Mouse (Mus musculus) layer of hippocampus, adult 8-10 months (tissue): Measurements from ENCODE around the gene Hsd3b4. TPM values are rescaled to one million over a fixed set of nuclear protein-coding genes. Genes with fewer than 3 reads are reported as not detected.
"Not testable (repeated sequence)": the region's sequence is repeated elsewhere in the genome, so short reads cannot be mapped to it uniquely, and the experiment has no call there.

Experiments
- DNase-seq, 2 experiments: peaks; one replicate each; pipeline ENCODE4 v3.0.0; 2022; ENCODE audit warnings: low spot score in 2 of 2
- total RNA-seq, 4 experiments: library from RNA; stranded (reverse); gene quantifications; 2 replicates each; pipeline ENCODE4 v1.2.4; 2022

Gene Hsd3b4
- total RNA-seq: not detected

DNA sequence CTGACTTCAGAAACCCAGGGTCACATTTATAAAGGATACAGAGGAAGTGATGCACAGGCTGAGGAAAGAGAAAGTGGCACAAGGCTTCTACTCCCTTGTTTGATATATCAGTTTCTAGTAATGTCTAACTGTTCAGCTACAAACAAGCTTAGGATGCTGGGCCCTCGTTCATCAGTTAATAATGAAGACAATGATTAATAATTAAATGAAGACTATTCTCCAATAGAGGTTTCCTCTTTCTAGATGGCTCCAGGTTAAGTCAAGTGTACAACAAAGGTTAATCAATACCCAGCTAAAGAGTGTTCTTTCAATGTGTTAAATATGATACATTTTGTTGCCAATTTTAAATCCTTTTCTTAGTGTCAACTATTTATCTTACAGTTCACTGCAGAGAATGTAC lies at the start of gene Hsd3b4:
TSS of gene Hsd3b4 (minus strand) at position 101 of the 400 bp plus-strand sequence.
- DNase-seq: not testable (repeated sequence)

DNA sequence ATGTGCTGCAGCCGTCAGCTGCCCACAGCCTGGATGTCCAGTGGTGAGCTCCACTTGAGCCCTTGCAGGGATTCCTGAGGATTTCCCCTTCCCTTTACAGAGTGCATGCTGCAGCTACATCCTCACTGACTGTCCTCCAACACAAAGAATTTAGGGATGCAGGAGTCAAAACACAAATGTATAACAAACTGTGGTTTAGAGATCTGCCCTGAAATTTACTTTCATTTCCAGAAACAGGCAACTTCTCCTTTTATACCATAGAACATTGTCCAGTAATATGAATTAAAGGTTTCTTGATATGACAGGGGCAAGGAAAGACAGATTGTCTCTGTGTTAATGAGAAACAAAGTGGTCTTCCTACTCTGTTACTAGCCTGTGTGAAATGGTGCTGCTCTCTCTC lies 40.5 kb upstream of the Hsd3b4 start:
- DNase-seq: not testable (repeated sequence)

DNA sequence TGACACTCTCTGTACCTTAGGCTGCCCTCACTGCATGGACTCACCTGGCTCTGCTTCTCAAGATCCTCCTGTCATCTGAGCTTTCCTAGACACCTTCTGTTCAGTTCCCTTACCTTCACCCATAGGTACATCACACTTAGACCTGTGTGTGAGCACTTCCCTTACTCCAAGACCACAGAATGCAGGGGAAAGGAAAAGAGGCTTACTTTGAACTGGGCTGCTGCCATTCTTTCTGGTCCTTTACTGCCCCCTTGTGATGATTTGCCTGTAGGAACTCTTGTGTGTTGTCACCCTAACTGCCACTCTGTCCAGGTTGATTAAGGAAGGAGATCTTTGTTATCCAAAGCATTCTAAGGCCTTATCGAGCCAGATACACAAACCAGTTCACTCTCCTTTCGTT lies 39.9 kb upstream of the Hsd3b4 start:
- not testable (repeated sequence) for DNase-seq

DNA sequence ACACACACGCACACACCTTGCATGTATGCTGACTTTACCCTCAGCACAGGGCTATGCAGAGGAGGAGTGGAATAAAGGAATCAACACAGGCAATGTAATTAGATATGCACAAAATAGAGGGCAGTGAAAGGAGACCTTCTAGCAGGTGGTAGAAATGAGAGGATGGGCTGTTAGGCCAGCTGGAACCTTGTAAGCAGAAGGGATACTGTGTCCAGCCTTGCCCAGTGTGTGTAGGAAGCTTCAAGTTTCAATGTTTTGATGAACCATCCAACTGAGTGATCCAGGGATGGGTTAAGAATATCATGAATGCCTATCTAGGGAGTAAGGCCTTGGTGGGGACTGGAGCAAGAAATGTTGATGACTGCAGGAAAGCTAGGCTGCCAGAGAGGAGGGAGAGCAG lies 38.2 kb upstream of the Hsd3b4 start:
- DNase-seq: not testable (repeated sequence)

DNA sequence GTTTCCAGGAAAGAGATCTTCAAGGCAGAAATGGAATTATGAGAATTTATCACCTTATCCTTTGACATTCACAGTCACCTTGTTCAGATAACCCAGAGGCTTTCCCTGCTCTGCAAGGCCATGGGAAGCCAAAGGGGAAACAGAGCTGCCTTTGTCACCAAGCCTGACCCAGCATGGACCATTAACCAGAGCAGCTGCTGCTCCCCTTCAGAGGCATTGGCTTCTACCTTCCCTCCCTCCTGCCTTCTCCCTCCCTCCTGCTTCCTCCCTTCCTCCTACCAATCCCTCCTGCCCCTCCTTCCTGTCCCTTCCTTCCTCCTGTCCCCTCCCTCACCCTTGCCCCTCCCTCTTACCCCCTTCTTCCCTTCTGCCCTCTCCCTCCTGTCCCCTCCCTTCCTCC lies 37.3 kb upstream of the Hsd3b4 start:
- DNase-seq: not testable (repeated sequence)

DNA sequence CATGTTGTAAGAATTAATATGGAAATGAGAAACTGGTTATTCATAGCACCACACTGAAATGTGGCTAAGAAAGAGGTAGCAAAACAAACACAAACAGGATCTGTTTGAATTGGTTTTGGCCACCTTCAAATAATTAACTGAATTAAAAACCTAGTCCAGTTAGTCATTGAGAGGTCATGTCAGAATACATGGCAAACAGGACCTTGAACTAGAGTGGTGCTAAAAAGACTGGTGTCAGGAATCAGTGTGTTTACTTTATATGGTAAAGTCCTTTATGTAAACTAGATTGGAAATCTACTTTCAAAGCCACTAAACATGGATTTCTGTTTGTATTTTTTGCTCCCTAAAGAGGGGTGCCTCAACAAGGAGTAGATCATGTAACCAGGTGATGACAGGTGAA lies 14.7 kb upstream of the Hsd3b4 start:
- not testable (repeated sequence) for DNase-seq

DNA sequence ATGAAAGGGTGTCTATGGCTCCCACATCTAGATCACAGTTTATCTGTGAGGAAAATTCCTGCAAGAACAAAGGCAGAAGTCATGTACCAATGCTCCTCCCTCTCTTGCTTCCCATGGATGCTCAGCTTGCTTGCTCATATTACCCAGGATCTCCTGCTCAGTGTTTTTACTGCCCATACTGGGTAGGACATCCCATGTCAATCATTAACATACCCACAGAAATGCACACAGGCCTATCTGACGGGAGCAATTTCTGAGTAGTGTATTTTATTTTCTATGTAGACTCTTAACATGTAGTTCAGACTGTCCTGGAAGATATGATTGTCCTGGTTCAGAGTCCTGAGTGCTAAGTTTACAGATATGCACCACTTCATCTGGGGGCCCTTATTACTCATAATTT lies 14.2 kb upstream of the Hsd3b4 start:
- not testable (repeated sequence) for DNase-seq

DNA sequence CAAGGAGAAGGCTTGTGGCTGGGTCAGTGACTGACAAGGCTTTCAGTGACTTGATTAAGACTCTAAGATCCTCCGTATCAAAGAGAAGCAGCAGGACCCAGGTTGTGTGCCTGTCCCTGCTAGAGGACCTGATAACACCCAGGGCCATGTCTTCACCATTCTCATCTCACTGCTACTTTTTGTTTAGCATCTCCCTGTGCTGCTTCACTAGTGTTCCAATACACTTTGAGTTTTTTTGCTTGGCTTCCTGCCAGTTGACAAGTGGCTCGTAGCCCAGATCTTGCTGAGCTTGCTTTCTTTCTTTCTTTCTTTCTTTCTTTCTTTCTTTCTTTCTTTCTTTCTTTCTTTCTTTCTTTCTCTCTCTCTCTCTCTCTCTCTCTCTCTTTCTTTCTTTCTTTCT lies 12.5 kb upstream of the Hsd3b4 start:
- not testable (repeated sequence) for DNase-seq

DNA sequence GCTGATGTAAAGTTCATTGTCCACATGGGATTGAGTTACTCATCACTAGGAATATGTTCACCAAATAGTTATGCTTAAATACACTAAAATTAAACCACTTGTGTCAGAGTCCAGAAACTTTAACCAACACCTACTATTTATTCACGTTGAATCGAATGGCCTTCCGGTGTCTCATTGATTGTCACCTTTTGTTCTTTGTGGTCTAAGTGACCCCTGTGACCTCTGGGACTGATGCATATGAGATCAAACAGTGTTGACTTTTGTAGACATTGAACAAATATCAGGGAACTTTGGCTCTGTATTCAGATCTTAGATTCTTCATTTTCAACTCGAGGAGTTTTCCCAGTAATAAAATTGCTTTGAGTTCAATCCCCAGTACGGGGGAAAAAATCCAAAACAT lies 3.1 kb downstream of the Hsd3b4 start:
- DNase-seq: not testable (repeated sequence)

DNA sequence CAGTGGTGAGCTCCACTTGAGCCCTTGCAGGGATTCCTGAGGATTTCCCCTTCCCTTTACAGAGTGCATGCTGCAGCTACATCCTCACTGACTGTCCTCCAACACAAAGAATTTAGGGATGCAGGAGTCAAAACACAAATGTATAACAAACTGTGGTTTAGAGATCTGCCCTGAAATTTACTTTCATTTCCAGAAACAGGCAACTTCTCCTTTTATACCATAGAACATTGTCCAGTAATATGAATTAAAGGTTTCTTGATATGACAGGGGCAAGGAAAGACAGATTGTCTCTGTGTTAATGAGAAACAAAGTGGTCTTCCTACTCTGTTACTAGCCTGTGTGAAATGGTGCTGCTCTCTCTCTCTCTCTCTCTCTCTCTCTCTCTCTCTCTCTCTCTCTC lies 12.9 kb downstream of the Hsd3b4 start:
- DNase-seq: not testable (repeated sequence)

DNA sequence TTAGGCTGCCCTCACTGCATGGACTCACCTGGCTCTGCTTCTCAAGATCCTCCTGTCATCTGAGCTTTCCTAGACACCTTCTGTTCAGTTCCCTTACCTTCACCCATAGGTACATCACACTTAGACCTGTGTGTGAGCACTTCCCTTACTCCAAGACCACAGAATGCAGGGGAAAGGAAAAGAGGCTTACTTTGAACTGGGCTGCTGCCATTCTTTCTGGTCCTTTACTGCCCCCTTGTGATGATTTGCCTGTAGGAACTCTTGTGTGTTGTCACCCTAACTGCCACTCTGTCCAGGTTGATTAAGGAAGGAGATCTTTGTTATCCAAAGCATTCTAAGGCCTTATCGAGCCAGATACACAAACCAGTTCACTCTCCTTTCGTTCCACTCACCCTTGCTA lies 13.6 kb downstream of the Hsd3b4 start:
- not testable (repeated sequence) for DNase-seq

DNA sequence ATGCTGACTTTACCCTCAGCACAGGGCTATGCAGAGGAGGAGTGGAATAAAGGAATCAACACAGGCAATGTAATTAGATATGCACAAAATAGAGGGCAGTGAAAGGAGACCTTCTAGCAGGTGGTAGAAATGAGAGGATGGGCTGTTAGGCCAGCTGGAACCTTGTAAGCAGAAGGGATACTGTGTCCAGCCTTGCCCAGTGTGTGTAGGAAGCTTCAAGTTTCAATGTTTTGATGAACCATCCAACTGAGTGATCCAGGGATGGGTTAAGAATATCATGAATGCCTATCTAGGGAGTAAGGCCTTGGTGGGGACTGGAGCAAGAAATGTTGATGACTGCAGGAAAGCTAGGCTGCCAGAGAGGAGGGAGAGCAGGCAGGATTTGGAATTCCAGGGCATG lies 15.3 kb downstream of the Hsd3b4 start:
- not testable (repeated sequence) for DNase-seq

DNA sequence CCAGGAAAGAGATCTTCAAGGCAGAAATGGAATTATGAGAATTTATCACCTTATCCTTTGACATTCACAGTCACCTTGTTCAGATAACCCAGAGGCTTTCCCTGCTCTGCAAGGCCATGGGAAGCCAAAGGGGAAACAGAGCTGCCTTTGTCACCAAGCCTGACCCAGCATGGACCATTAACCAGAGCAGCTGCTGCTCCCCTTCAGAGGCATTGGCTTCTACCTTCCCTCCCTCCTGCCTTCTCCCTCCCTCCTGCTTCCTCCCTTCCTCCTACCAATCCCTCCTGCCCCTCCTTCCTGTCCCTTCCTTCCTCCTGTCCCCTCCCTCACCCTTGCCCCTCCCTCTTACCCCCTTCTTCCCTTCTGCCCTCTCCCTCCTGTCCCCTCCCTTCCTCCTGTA lies 16.1 kb downstream of the Hsd3b4 start:
- DNase-seq: not testable (repeated sequence)

DNA sequence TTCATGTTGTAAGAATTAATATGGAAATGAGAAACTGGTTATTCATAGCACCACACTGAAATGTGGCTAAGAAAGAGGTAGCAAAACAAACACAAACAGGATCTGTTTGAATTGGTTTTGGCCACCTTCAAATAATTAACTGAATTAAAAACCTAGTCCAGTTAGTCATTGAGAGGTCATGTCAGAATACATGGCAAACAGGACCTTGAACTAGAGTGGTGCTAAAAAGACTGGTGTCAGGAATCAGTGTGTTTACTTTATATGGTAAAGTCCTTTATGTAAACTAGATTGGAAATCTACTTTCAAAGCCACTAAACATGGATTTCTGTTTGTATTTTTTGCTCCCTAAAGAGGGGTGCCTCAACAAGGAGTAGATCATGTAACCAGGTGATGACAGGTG lies 38.8 kb downstream of the Hsd3b4 start:
- not testable (repeated sequence) for DNase-seq

DNA sequence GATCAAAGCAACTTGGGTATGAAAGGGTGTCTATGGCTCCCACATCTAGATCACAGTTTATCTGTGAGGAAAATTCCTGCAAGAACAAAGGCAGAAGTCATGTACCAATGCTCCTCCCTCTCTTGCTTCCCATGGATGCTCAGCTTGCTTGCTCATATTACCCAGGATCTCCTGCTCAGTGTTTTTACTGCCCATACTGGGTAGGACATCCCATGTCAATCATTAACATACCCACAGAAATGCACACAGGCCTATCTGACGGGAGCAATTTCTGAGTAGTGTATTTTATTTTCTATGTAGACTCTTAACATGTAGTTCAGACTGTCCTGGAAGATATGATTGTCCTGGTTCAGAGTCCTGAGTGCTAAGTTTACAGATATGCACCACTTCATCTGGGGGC lies 39.3 kb downstream of the Hsd3b4 start:
- not testable (repeated sequence) for DNase-seq

DNA sequence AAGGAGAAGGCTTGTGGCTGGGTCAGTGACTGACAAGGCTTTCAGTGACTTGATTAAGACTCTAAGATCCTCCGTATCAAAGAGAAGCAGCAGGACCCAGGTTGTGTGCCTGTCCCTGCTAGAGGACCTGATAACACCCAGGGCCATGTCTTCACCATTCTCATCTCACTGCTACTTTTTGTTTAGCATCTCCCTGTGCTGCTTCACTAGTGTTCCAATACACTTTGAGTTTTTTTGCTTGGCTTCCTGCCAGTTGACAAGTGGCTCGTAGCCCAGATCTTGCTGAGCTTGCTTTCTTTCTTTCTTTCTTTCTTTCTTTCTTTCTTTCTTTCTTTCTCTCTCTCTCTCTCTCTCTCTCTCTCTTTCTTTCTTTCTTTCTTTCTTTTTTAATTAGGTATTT lies 41.0 kb downstream of the Hsd3b4 start:
- DNase-seq: not testable (repeated sequence)

DNA sequence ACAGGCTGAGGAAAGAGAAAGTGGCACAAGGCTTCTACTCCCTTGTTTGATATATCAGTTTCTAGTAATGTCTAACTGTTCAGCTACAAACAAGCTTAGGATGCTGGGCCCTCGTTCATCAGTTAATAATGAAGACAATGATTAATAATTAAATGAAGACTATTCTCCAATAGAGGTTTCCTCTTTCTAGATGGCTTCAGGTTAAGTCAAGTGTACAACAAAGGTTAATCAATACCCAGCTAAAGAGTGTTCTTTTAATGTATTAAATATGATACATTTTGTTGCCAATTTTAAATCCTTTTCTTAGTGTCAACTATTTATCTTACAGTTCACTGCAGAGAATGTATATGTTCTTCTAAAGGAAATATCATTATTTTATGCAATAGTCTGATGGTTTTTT lies 53.3 kb downstream of the Hsd3b4 start, which contains the start of gene Gm4450:
TSS of gene Gm4450 (minus strand) at position 101 of the 400 bp plus-strand sequence.
- not testable (repeated sequence) for DNase-seq

DNA sequence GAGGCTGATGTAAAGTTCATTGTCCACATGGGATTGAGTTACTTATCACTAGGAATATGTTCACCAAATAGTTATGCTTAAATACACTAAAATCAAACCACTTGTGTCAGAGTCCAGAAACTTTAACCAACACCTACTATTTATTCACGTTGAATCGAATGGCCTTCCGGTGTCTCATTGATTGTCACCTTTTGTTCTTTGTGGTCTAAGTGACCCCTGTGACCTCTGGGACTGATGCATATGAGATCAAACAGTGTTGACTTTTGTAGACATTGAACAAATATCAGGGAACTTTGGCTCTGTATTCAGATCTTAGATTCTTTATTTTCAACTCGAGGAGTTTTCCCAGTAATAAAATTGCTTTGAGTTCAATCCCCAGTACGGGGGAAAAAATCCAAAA lies 56.5 kb downstream of the Hsd3b4 start:
- DNase-seq: not testable (repeated sequence)

Other genes with a start within 250 kb of the Hsd3b4 start
- 1 to 10 TPM; 4.3 to 6.5 (median 5.3) TPM for gene Hmgcs2, start 230.1 kb downstream of the Hsd3b4 start, total RNA-seq
- gene Phgdh, start 170.5 kb downstream of the Hsd3b4 start, total RNA-seq: 10 to 100 TPM; 61.3 to 72.1 (median 67.5) TPM
- gene Zfp697, start 128.1 kb downstream of the Hsd3b4 start, total RNA-seq: 10 to 100 TPM; 27.1 to 32.6 (median 27.9) TPM
- not detected for gene Gm4450, start 53.4 kb downstream of the Hsd3b4 start, total RNA-seq
- not detected for gene Gm10681, start 78.3 kb upstream of the Hsd3b4 start, total RNA-seq
- not detected for gene Hsd3b5, start 119.7 kb upstream of the Hsd3b4 start, total RNA-seq
- gene Hsd3b2, start 214.0 kb upstream of the Hsd3b4 start, total RNA-seq: under 1 TPM in 3 of 4 experiments, not detected in 1; 0.09 to 0.24 (median 0.20) TPM